Mouse (Mus musculus): ENCODE measurements around the gene Ugt1a6a.

GRCm38 (mm10) chr1:88220336-88220735, 85.7 kb downstream of the Ugt1a6a start:
- no peak for TF ChIP-seq CTCF (IDR thresholded peaks at IDR 0.05; ENCODE audit: control insufficient read depth, insufficient read depth, insufficient read length)
- TF ChIP-seq FOSL1 (IDR thresholded peaks at IDR 0.05; ENCODE audit: insufficient read depth, low read length, poor library complexity, severe bottlenecking), result no peak
- TF ChIP-seq USF1 (IDR thresholded peaks at IDR 0.05; ENCODE audit: low read depth), result no peak
- no peak for TF ChIP-seq MYOG (IDR thresholded peaks at IDR 0.05; ENCODE audit: control insufficient read depth, extremely low read depth, insufficient read length)
- no peak for TF ChIP-seq CEBPB (IDR thresholded peaks at IDR 0.05; ENCODE audit: low read depth)
